Mouse (Mus musculus) midbrain, embryonic 14.5 days (tissue): ENCODE results near the gene Gm9945. TPM values are rescaled to one million over a fixed set of nuclear protein-coding genes. Genes with fewer than 3 reads are reported as not detected.
A peak's percentile ranks its signal among the peaks of the same experiment; 100 is the strongest.

Experiments
- ATAC-seq: fragments of 200-750 bp; cut with Nextera tagmentation; 2 replicates; pipeline ENCODE4 v1.8.0; 2017; ENCODE audit warnings: moderate number of reproducible peaks, moderate library complexity; ENCODE audit not compliant: low FRiP score, low TSS enrichment
- DNase-seq: peaks from one replicate; pipeline ENCODE4 v3.0.0-alpha.2; 2015
- H3K27ac ChIP-seq: fragments of 300-500 bp; sonication (generic); replicated peaks from 2 replicates; pipeline ENCODE4 v1.5.1; 2014; ENCODE audit warnings: mild to moderate bottlenecking, low read depth, low read length, moderate library complexity
- H3K27me3 ChIP-seq: fragments of 300-500 bp; sonication (generic); 2 replicates; pipeline ENCODE4 v1.6.1; 2014; ENCODE audit warnings: low read length, control low read depth, mixed read lengths; ENCODE audit not compliant: control insufficient read depth, insufficient read depth
- H3K36me3 ChIP-seq: fragments of 300-500 bp; sonication (generic); 2 replicates; pipeline ENCODE4 v1.6.1; 2014; ENCODE audit warnings: low read length, control low read depth; ENCODE audit not compliant: control insufficient read depth, insufficient read depth
- H3K4me1 ChIP-seq: fragments of 300-500 bp; sonication (generic); 2 replicates; pipeline ENCODE4 v1.6.1; 2014; ENCODE audit warnings: mild to moderate bottlenecking, antibody characterized with exemption, low read length, control low read depth; ENCODE audit not compliant: control insufficient read depth, insufficient read depth
- H3K4me2 ChIP-seq: fragments of 300-500 bp; sonication (generic); 2 replicates; pipeline ENCODE4 v1.6.1; 2014; ENCODE audit warnings: mild to moderate bottlenecking, low read length, moderate library complexity
- H3K4me3 ChIP-seq: fragments of 300-500 bp; sonication (generic); replicated peaks from 2 replicates; pipeline ENCODE4 v1.5.1; 2014; ENCODE audit warnings: low read depth, low read length
- H3K9ac ChIP-seq: fragments of 300-500 bp; sonication (generic); replicated peaks from 2 replicates; pipeline ENCODE4 v1.6.1; 2014; ENCODE audit warnings: mild to moderate bottlenecking, low read length, moderate library complexity
- H3K9me3 ChIP-seq: fragments of 300-500 bp; sonication (generic); 2 replicates; pipeline ENCODE4 v1.6.1; 2016; ENCODE audit warnings: low read length, control low read depth, mixed read lengths; ENCODE audit not compliant: control insufficient read depth
- WGBS: fragments of 180-500 bp; shearing (Covaris S2); extraction: QIAGEN DNeasy Blood & Tissue Kit; methylation state at CpG from one replicate; pipeline ENCODE4 v1.1.7; 2014; 5-methylcytosine and 5-hydroxymethylcytosine counted together
- polyA plus RNA-seq: library from polyadenylated mRNA; unstranded; fragments of >200 nt; fragmentation: Nextera tagmentation; extraction: Ambion mirVana; gene quantifications from 2 replicates; pipeline ENCODE4 v1.2.1, GENCODE M21; 2014

Gene Gm9945
- polyA plus RNA-seq, 1 experiment from 2014 or later, result not detected

DNA sequence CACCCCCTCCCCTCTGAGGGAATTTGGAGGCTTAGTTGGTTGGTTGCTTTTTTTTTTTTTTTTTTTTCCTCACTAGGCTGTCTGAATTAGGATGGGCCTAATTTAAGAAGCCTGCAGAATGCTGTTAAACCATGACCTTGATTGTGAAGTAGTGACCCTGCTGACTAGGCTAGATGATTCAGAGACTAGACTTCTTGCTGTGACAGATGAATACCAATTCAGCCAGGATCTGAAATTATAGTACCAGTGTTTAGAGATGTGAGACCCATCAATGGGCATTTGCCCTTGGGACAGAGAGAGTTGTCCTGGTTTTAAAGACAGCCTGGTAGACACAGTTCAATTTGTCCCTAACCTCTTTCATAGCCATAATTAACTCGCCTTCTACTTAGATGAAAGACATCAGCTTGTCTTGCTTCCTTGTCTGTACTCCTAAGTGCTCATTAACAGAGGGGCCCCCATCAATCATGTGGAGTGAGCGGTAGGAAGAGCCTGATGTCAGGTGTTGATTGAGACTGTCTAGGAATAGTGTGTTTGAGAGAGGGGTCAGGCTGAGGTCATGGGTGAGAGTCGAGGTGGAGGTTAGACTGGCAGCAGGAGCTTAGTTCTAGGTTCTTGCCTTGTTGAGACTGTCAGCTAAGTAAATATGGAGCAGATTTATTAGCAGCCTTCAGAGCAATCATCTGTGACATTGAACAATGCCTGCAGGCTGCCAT lies 13.4 kb downstream of the Gm9945 start:
- no peak for ATAC-seq
- no peak overlapping the region for H3K4me3 ChIP-seq
- 30% methylated on average over 3 of the region's 3 CpGs for whole genome bisulfite sequencing
- H3K9ac ChIP-seq, result no peak overlapping the region
- peaks cover 27% of the 10 kb centered on the region for H3K27me3 ChIP-seq
- no peak for DNase-seq
- no peak overlapping the region for H3K27ac ChIP-seq
- no peaks in the 10 kb centered on the region for H3K4me1 ChIP-seq
- H3K9me3 ChIP-seq, result no peaks in the 10 kb centered on the region
- H3K4me2 ChIP-seq, result no peak overlapping the region
- H3K36me3 ChIP-seq, result no peaks in the 10 kb centered on the region

DNA sequence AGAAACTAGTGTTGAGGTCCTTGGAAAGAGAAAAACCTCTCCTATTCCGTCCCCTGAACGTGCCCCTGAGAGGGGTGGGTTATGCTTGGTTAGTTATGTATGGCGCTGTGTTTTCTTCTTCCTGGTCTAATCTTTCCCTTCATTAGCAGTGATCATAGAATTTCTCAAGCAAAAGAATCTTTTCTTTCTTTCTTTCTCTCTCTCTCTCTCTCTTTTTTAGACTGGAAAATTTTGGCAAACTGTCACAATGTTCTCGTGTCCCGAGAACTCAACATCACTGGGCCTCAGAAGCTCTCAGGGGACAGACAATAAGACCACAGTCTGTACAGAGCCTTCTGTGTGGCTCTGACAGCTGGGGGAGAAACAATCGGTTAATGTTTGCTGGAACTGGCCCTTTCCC lies 15.5 kb downstream of the Gm9945 start:
- no peak for ATAC-seq

DNA sequence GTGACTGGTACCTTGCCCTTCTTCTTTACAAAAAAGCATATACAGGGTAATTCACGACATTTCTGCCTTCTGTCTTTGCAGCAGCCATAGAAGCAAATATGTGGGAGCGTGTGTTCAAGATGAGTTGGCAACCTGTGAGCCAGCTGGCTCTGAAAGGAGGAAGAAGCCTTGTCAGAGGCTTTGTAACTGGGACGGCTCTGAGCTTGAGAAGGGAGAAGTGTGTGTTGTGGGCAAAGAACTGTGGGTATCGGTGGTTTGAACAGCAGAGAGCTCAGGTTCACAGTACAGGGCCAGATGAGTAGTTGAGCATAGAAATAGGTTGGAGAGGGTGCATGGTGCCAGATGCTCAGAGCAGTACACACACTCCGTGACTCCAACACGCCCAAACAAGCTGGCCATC lies 17.0 kb downstream of the Gm9945 start:
- no peak for DNase-seq
- 79% methylated on average over 6 of the region's 6 CpGs for WGBS

More for the DNA sequence above, 15.5 kb downstream of the Gm9945 start:
- Histone ChIP-seq H3K27me3 (peaks cover 18% of the 10 kb centered on the region; the same call in 1 of the 2 replicates), H3K4me1 (no peaks in the 10 kb centered on the region), H3K36me3 (no peaks in the 10 kb centered on the region), H3K9ac (no peak overlapping the region), H3K27ac (no peak overlapping the region), H3K9me3 (no peaks in the 10 kb centered on the region), H3K4me3 (no peak overlapping the region), H3K4me2 (no peak overlapping the region)
- WGBS, result 8% methylated on average over 6 of the region's 6 CpGs
- peak; percentile 40 for DNase-seq

DNA sequence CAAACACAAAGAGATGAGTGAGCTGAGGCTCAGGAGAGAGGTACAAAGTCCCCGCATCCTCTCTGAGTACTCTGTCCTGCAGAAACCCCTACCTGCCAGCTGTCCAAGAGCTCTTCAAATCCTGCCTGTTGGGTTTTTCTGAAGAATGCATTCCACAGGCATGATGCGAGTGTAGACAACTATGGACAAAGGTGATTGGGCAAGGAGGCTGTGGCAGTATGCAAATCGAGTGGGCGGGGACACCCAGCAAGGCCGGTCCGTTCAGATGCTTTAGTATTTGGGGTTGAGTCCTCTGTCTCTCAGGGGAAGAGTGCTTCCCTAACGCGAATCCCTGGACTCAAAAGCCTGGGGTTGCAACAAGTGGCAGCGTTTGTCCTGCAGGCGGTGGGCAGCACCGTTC lies 20.6 kb downstream of the Gm9945 start:
- WGBS, result 11% methylated on average over 11 of the region's 11 CpGs
- ATAC-seq, result no peak
- H3K36me3 ChIP-seq, result no peaks in the 10 kb centered on the region
- H3K9ac ChIP-seq, result no peak overlapping the region
- no peak overlapping the region for H3K4me2 ChIP-seq
- H3K4me3 ChIP-seq, result no peak overlapping the region
- no peaks in the 10 kb centered on the region for H3K9me3 ChIP-seq
- H3K27ac ChIP-seq, result no peak overlapping the region
- no peak for DNase-seq
- H3K27me3 ChIP-seq, result peaks cover 11% of the 10 kb centered on the region; the same call in 1 of the 2 replicates
- H3K4me1 ChIP-seq, result no peaks in the 10 kb centered on the region

More for the DNA sequence above, 17.0 kb downstream of the Gm9945 start:
- no peak overlapping the region for H3K4me3 ChIP-seq
- no peak overlapping the region for H3K27ac ChIP-seq
- no peak overlapping the region for H3K4me2 ChIP-seq
- peaks cover 14% of the 10 kb centered on the region; the same call in 1 of the 2 replicates for H3K27me3 ChIP-seq
- no peak for ATAC-seq
- H3K36me3 ChIP-seq, result no peaks in the 10 kb centered on the region
- H3K4me1 ChIP-seq, result no peaks in the 10 kb centered on the region
- H3K9ac ChIP-seq, result no peak overlapping the region
- no peaks in the 10 kb centered on the region for H3K9me3 ChIP-seq

GRCm38 (mm10) chr11:53502039-53502765 lies 22.2 kb downstream of the Gm9945 start:
- no peak overlapping the region for H3K4me2 ChIP-seq
- no peaks in the 10 kb centered on the region for H3K36me3 ChIP-seq
- no peak overlapping the region for H3K4me3 ChIP-seq
- no peak overlapping the region for H3K27ac ChIP-seq
- DNase-seq (no peak), ATAC-seq (no peak)
- no peaks in the 10 kb centered on the region for H3K4me1 ChIP-seq
- WGBS, result 82% methylated on average over 8 of the region's 8 CpGs
- peaks cover 4% of the 10 kb centered on the region; the same call in 1 of the 2 replicates for H3K27me3 ChIP-seq
- no peak overlapping the region for H3K9ac ChIP-seq
- H3K9me3 ChIP-seq, result no peaks in the 10 kb centered on the region

- no peaks in the 10 kb centered on the region; the same call in 1 of the 2 replicates for H3K27me3 ChIP-seq
- no peaks in the 10 kb centered on the region for H3K4me1 ChIP-seq
- H3K36me3 ChIP-seq, result no peaks in the 10 kb centered on the region
- H3K4me3 ChIP-seq, result no peak overlapping the region
- no peak overlapping the region for H3K27ac ChIP-seq
- ATAC-seq (no peak), DNase-seq (no peak)
- 89% methylated on average over 5 of the region's 5 CpGs for WGBS
- no peaks in the 10 kb centered on the region for H3K9me3 ChIP-seq
- H3K4me2 ChIP-seq, result no peak overlapping the region
- H3K9ac ChIP-seq, result no peak overlapping the region
Measured at GRCm38 (mm10) chr11:53503738-53504137, 23.8 kb downstream of the Gm9945 start.

DNA sequence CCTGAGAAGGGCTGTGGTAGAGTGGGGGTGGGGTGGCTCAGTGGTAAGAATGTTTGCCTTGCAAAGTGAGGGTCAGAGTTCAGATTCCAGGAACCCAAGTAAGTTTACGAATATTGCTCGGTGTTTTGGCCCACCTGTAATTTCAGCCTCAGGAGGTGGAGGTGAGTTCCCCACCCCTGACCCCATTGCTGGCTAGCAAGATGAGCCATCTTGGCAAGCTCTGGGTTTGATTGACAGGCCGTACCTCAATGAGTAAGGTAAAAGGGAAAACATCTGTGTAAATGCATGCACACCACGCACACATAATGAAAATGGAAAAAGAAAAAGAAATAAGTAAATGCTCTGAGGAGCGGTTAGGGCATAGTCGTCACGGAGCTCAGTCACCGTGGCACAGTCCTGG lies 24.4 kb downstream of the Gm9945 start:
- Histone ChIP-seq H3K4me3 (no peak overlapping the region), H3K9me3 (no peaks in the 10 kb centered on the region), H3K27me3 (no peaks in the 10 kb centered on the region; the same call in 1 of the 2 replicates), H3K27ac (no peak overlapping the region), H3K9ac (no peak overlapping the region), H3K4me2 (no peak overlapping the region), H3K36me3 (no peaks in the 10 kb centered on the region), H3K4me1 (no peaks in the 10 kb centered on the region)
- DNase-seq (no peak), ATAC-seq (no peak)
- 96% methylated on average over 8 of the region's 8 CpGs for WGBS

- Histone ChIP-seq H3K36me3 (no peaks in the 10 kb centered on the region), H3K4me2 (no peak overlapping the region), H3K27ac (no peak overlapping the region), H3K9ac (no peak overlapping the region), H3K9me3 (no peaks in the 10 kb centered on the region), H3K27me3 (no peaks in the 10 kb centered on the region; the same call in 1 of the 2 replicates), H3K4me1 (no peaks in the 10 kb centered on the region), H3K4me3 (no peak overlapping the region)
- no peak for ATAC-seq
- peak; percentile 25 for DNase-seq
- 55% methylated on average over 5 of the region's 5 CpGs for WGBS
Measured at GRCm38 (mm10) chr11:53505026-53505663, 25.2 kb downstream of the Gm9945 start.
